Mouse (Mus musculus) C2C12 (cell line): ENCODE results near the gene Otogl.

Experiments used
- CTCF ChIP-seq: IDR thresholded peaks from one replicate; pipeline ENCODE4 v1.5.1; 2011; ENCODE audit not compliant: control insufficient read depth, insufficient read depth, insufficient read length
- MAX ChIP-seq: IDR thresholded peaks from one replicate; pipeline ENCODE4 v1.6.1; 2011; ENCODE audit warnings: mild to moderate bottlenecking, control low read depth
- MYOG ChIP-seq: IDR thresholded peaks from one replicate; pipeline ENCODE4 v1.6.1; 2011; ENCODE audit not compliant: control insufficient read depth, insufficient read length; ENCODE audit errors: extremely low read depth
- USF1 ChIP-seq: IDR thresholded peaks from one replicate; pipeline ENCODE4 v1.6.1; 2011; ENCODE audit warnings: low read depth, mild to moderate bottlenecking, control low read depth, moderate library complexity

GRCm38 (mm10) chr10:107844906-107845305 is 67.0 kb downstream of the Otogl start:
- no peak for TF ChIP-seq MYOG
- TF ChIP-seq CTCF, result no peak
- TF ChIP-seq MAX, result no peak
- no peak for TF ChIP-seq USF1
